Mouse (Mus musculus) testis, adult 2 months (tissue): ENCODE results near the gene Ccdc86.

Experiments
- CTCF ChIP-seq: fragments of 200-500 bp; IDR thresholded peaks from 2 replicates; pipeline ENCODE4 v1.5.1; 2012; ENCODE audit warnings: low read depth, mild to moderate bottlenecking, inconsistent platforms, low read length, moderate library complexity; ENCODE audit not compliant: control insufficient read depth, insufficient read depth, insufficient replicate concordance
- POLR2A ChIP-seq: fragments of 200-500 bp; IDR thresholded peaks from 2 replicates; pipeline ENCODE4 v1.6.1; 2012; ENCODE audit warnings: low read depth, mild to moderate bottlenecking, inconsistent platforms, low read length, moderate library complexity; ENCODE audit not compliant: control insufficient read depth

DNA sequence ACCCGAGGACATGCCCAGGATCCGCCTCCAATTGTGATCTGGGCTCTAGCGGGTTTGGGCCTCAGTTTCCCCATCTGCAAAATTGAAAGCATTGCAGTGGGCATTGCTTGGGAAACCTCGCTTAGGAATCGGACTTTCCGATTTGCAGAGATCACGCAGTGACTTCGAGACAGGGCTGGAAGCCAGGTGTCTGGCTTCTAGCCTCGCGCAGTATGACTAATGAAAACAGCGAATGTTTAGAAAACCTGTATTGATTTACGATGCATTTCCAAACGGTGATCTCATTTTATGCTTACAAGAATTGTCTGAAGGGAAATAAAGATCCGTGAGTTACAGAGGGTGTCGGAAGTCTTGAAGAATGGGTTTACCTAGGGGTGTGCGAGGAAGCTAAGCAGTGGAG is 53.4 kb downstream of the Ccdc86 start:
- TF ChIP-seq CTCF = no peak
- TF ChIP-seq POLR2A = no peak
